Mouse (Mus musculus) gastrocnemius, postnatal 25 days (tissue): ENCODE measurements around the gene Eef1a2. TPM values are rescaled to one million over a fixed set of nuclear protein-coding genes. Genes with fewer than 3 reads are reported as not detected.
"Not testable (repeated sequence)": the region's sequence is repeated elsewhere in the genome, so short reads cannot be mapped to it uniquely, and the experiment has no call there.

ENCODE experiments used
- DNase-seq: peaks from one replicate; pipeline ENCODE4 v3.0.0; 2022
- long read RNA-seq, 2 experiments: library from polyadenylated mRNA; stranded (forward); transcript quantifications; one replicate each; pipeline ENCODE4 v2.0.0; 2021
- total RNA-seq, 2 experiments: library from RNA; stranded (reverse); gene quantifications; 1 replicate in 1 of 2; 2 replicates in 1 of 2; pipeline ENCODE4 v1.2.3; 2021

Eef1a2 gene
- 1,000 to 10,000 TPM; 1,917 to 2,157 TPM for total RNA-seq
- long read RNA-seq, experiment 1, transcript Eef1a2-201 (8 exons, 2,084 nt) = major isoform, 208 of 333 reads
- long read RNA-seq, experiment 1, partial matches to known transcripts = 103 of 333 reads
- long read RNA-seq, experiment 1, other reads (novel, unspliced or antisense) = 22 of 333 reads
- long read RNA-seq, experiment 2, transcript Eef1a2-201 (8 exons, 2,084 nt) = major isoform, 226 of 342 reads
- long read RNA-seq, experiment 2, partial matches to known transcripts = 50 of 342 reads
- long read RNA-seq, experiment 2, other reads (novel, unspliced or antisense) = 66 of 342 reads

- peak; percentile 43 for DNase-seq
Measured at GRCm38 (mm10) chr2:181156248-181157121, at the start of gene Eef1a2. Eef1a2 (minus strand) TSS chr2:181157014.

GRCm38 (mm10) chr2:181206118-181206517 lies 49.3 kb upstream of the Eef1a2 start:
- no peak for DNase-seq

DNA sequence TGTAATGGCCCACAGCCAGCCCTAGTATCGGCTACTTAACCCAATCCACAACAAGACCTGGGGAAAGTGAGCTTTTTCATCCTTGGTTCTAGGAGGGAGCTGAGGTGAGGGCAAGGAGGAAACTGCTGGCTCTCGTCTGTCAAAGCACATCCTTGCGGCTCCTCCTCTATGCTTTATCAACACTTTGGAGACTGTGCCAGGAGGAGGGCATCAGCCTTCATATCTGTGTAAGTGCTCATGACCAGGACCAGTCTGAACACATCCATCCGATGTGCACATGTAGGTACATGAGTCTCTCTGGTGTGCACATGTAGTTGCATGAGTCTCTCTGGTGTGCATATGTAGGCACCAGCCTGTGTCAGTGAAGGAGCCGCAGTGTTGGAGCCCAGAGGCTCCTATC lies 48.9 kb upstream of the Eef1a2 start:
- no peak for DNase-seq

GRCm38 (mm10) chr2:181202886-181203285 lies 46.1 kb upstream of the Eef1a2 start:
- DNase-seq = no peak

- no peak for DNase-seq
Measured at GRCm38 (mm10) chr2:181202422-181202821, 45.6 kb upstream of the Eef1a2 start, which contains the start of gene Ptk6. Ptk6 (minus strand) TSS chr2:181202789.

DNA sequence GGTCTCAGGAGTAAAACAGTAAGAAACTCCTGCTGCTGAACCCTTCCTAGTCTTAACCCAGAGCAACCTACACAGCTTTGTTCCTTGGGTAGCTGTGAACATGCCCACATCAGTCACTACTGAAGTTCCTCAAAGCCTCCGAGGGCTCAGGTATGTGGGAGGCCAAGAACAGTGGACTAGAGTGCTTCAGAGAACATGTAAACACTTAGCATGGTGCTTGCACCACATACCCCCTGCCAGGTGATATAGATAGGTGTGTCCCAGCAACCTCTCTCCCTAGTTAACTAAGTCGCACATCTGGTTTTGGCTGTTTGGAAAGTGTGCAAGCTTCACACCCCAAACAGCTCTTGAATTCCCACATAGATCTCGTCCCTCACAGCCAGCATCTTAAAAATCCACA lies 44.8 kb upstream of the Eef1a2 start:
- DNase-seq = no peak

GRCm38 (mm10) chr2:181196628-181197300 lies 40.0 kb upstream of the Eef1a2 start:
- DNase-seq = no peak

- no peak for DNase-seq
Measured at GRCm38 (mm10) chr2:181193044-181193443, 36.2 kb upstream of the Eef1a2 start.

GRCm38 (mm10) chr2:181191936-181192335 lies 35.1 kb upstream of the Eef1a2 start:
- no peak for DNase-seq

DNA sequence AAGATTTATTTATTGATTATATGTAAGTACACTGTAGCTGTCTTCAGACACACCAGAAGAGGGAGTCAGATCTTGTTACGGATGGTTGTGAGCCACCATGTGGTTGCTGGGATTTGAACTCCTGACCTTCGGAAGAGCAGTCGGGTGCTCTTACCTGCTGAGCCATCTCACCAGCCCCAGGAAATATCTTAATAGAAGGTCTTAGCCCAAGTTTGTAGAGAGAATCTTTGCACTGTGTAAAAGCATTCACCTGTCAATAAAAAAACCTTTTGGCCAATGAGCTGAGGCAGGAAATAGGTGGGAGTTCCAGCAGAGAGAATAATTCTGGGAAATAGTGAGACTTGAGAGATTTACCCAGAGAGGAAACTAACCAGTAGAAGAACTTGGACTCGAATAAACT lies 34.6 kb upstream of the Eef1a2 start:
- DNase-seq = not testable (repeated sequence)

GRCm38 (mm10) chr2:181189321-181189720 lies 32.5 kb upstream of the Eef1a2 start:
- no peak for DNase-seq

DNA sequence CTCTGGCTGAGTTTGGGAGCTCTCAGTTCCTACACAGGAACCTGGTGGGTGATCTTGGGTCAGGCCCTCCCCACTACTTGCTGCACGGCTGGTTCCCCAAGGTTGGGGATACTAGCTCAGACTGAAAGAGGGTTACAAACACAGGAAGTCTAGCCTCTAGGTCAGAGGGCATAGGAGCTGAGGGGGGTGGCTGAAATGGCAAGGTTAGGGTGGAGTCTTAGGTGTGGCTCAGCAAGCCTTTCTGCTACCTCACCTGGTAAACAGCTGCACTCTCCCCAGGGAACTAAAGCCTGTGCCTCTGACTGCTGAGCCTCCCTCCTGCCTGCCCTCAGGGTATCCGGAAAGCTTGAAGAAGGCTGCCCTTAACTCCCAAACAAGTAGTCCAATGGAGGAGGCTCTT lies 31.9 kb upstream of the Eef1a2 start:
- DNase-seq = no peak

DNA sequence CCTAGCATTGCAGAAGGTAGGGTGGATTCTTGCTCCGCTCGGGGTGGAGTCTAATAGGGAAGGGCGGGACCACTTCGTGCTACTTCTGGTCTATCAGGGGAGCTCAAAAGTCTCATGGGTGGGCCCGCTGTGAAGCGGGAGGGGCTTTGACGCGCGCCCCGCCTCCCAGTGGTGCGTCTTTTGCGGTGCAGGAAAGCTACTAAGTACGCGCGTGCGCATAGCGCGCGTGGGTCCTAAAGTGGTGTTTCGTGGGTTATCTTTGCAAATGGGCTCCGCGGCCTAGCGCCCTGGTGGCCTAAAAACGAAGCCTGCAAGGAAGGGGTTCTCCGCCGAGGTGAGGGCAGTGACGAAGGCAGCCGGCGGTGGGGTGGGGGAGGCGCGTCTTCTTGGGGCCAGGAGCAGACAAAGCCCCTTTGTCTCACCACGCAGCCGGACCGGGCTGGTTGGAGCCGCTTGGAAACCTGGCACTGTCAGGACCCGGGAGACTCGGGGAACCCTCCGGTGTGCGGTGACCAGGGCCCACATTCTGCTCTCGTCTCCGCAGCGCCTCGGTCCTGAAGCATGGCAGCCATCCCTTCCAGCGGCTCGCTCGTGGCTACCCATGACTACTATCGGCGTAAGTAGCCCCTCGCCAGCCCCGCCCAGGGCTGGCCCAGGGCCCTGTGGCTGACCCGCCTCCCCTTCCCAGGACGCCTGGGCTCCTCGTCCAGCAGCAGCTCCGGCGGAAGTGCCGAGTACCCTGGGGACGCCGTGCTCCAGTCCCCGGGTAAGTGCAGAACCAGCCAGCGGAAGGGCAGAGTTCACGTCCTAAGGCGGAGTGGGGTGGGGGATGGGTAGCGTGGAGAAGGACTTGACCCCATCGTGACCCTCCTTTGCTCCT lies 30.5 kb upstream of the Eef1a2 start, which contains the start of gene Ppdpf:
TSS of gene Ppdpf (plus strand) at position 127 of the 880 bp plus-strand sequence.
- DNase-seq = peak; percentile 94

DNA sequence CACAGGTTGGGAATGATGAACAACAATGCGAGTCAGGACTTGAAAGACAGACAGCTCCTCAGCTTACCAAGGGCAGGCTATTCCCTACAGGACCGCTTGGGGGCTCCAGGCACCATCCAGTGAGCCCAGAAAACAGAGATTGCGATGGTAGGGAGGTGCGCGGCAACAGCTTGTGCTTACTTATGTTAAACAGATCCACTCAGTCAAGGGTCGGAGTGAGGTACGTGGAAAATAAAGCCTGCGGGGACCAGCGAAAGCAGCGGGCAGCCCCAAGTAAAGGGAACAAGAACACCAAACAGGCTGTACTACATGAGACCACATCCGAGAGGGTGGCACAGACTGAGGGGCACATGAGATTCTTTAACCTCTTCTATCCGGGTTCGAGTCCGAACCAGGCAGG lies 29.8 kb upstream of the Eef1a2 start:
- peak; percentile 80 for DNase-seq

- DNase-seq = no peak
Measured at GRCm38 (mm10) chr2:181180898-181181297, 24.1 kb upstream of the Eef1a2 start.

DNA sequence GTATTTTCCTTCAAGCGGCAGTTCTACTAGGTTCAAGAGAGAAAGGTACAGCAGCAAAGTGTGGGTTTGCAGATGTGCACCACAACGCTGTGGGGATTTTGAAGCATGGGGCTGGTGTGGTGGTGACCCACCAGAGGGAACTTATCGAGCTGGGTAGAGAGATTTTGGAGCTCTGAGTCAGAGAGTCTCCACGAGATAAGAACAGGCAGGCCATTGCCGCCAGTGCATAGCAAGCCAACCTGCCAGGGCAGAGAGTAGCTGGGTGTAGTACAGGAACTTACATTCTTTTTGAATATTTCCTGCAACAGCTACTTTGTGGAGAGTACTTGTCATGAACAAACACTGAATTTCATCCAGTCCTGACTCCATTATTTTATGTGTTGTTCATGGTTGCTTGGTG lies 21.7 kb upstream of the Eef1a2 start:
- DNase-seq = no peak

GRCm38 (mm10) chr2:181178015-181178414 lies 21.2 kb upstream of the Eef1a2 start:
- no peak for DNase-seq

DNA sequence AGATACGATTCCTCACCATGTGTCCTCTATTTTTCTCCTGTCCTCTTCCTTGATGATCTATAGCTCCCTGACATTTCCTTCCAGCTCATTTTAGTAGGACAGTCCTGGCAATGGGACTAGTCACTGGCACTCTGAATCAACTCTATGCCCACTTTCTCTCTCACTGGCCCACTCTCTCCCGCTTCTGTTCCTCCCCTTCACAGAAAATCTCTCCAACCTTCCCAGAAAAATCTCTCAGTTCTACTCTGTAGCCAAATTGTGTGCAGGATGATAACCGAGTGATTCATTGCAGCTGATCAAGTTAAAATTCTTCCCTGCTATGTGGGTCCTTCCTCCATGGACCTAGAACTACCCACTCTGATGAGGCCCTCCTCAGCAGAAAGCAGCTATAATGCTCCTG lies 17.8 kb upstream of the Eef1a2 start:
- DNase-seq = no peak

DNA sequence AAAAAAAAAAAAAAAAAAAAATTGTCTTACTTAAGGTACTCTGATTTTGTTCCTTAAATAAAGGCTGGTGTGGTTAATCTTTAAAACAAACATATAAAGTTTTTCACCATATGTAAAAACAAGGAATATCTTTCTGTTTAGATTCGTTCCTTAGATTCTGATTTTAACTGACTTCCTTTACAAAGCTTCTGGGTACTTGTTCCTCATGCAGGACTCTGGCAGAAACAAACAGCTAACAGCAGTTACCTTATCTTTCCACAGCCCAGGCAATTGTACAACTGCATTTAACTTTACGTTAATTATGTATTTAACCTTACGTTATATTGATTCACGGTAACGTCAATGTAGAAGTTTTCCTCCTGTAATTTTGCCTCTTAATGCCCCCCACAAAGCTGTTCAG lies 9.7 kb upstream of the Eef1a2 start:
- DNase-seq = no peak

DNA sequence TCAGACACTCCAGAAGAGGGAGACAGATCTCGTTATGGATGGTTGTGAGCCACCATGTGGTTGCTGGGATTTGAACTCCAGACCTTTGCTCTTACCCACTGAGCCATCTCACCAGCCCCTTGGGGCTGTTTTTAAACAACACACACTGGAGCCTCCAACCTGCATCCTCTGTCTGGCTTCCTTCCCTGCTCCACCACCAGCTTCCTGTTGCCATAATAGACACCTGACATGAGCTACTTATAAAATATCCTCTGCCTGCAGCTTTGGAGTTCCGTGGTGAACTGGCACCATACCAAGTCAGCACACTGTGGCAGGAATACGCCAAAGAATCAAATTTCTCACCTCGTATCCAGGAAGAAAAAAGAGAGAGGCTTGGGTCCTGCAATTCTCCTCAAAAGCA lies 4.0 kb upstream of the Eef1a2 start:
- no peak for DNase-seq

GRCm38 (mm10) chr2:181159771-181160170 lies 3.0 kb upstream of the Eef1a2 start:
- DNase-seq = no peak

DNA sequence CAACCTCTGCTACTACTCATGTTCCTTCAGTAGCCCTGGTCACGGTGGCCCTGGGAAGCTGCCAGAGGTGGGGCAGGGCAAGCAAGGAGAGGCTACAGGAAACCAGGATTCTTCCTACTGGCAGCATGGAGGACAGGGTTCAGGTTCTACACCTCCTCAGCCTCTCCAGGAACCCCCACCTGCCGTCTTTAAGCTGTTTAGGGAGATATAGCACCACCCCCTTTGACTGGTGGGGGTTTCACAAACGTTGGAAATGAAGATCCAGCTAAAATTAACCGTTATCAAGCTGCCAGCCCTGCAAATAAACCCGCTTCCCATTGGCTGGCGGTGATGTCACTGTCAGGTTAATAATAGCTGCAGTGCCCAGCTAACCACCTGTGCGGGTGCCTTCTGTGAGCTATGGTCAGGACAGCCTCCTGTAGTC lies 2.3 kb upstream of the Eef1a2 start:
- peak; percentile 67 for DNase-seq
